Mouse (Mus musculus) MEL (cell line): ENCODE results near the gene Ms4a4c. TPM values are rescaled to one million over a fixed set of nuclear protein-coding genes. Genes with fewer than 3 reads are reported as not detected.
"Not testable (repeated sequence)": the region's sequence is repeated elsewhere in the genome, so short reads cannot be mapped to it uniquely, and the experiment has no call there.

Source experiments
- DNase-seq: peaks from one replicate; pipeline ENCODE4 v3.0.0; 2011; ENCODE audit warnings: low read depth, low spot score
- H3K27ac ChIP-seq: 2 replicates; pipeline ENCODE4 v1.5.1; 2012; ENCODE audit warnings: low read depth, mild to moderate bottlenecking, control low read depth, low read length, moderate library complexity; ENCODE audit not compliant: control insufficient read depth
- H3K27me3 ChIP-seq, 2 experiments: fragments of 150-350 bp in 1 of 2; sonication (generic) in 1 of 2; 2 replicates each; pipeline ENCODE4 v1.6.1; 2012; ENCODE audit warnings: low read length in 2 of 2, mild to moderate bottlenecking in 2 of 2, improper control_type of control experiment in 1 of 2, moderate library complexity in 1 of 2; ENCODE audit not compliant: insufficient read depth in 2 of 2, control insufficient read depth in 1 of 2
- H3K36me3 ChIP-seq, 2 experiments: 2 replicates each; pipeline ENCODE4 v1.6.1; 2012 to 2014; ENCODE audit warnings: low read length in 2 of 2, improper control_type of control experiment in 1 of 2, inconsistent platforms in 1 of 2, mild to moderate bottlenecking in 1 of 2; ENCODE audit not compliant: insufficient read depth in 2 of 2, control insufficient read depth in 1 of 2
- H3K4me1 ChIP-seq, 2 experiments: fragments of 150-350 bp in 1 of 2; sonication (generic) in 1 of 2; 2 replicates each; pipeline ENCODE4 v1.6.1; 2012; ENCODE audit warnings: low read length in 2 of 2, improper control_type of control experiment in 1 of 2, mild to moderate bottlenecking in 1 of 2; ENCODE audit not compliant: insufficient read depth in 2 of 2, control insufficient read depth in 1 of 2
- H3K4me3 ChIP-seq, 2 experiments: fragments of 150-350 bp in 1 of 2; sonication (generic) in 1 of 2; 2 replicates each; pipeline ENCODE4 v1.5.1; 2012; ENCODE audit warnings: low read depth in 2 of 2, low read length in 2 of 2, mild to moderate bottlenecking in 2 of 2, moderate library complexity in 2 of 2, control low read depth in 1 of 2, improper control_type of control experiment in 1 of 2; ENCODE audit not compliant: control insufficient read depth in 1 of 2, insufficient read depth in 1 of 2
- H3K79me2 ChIP-seq: 2 replicates; pipeline ENCODE4 v1.6.1; 2012; ENCODE audit warnings: mild to moderate bottlenecking, low read length, moderate library complexity; ENCODE audit not compliant: control insufficient read depth, poor library complexity, insufficient read depth
- H3K9ac ChIP-seq: 2 replicates; pipeline ENCODE4 v1.6.1; 2012; ENCODE audit warnings: low read depth, mild to moderate bottlenecking, control low read depth, low read length, moderate library complexity; ENCODE audit not compliant: control insufficient read depth, poor library complexity, severe bottlenecking
- H3K9me3 ChIP-seq: fragments of 150-350 bp; sonication (generic); replicated peaks from 2 replicates; pipeline ENCODE4 v1.6.1; 2012; ENCODE audit warnings: mild to moderate bottlenecking, low read length, improper control_type of control experiment, moderate library complexity; ENCODE audit not compliant: insufficient read depth
- CHD2 ChIP-seq: IDR thresholded peaks from 2 replicates; pipeline ENCODE4 v1.6.1; 2011; ENCODE audit warnings: low read length, improper control_type of control experiment
- GABPA ChIP-seq: IDR thresholded peaks from 2 replicates; pipeline ENCODE4 v1.6.1; 2012; ENCODE audit warnings: low read depth, mild to moderate bottlenecking, inconsistent platforms, low read length, improper control_type of control experiment, moderate library complexity
- JUND ChIP-seq: IDR thresholded peaks from 2 replicates; pipeline ENCODE4 v1.6.1; 2011; ENCODE audit warnings: low read depth, mild to moderate bottlenecking, improper control_type of control experiment, low read length
- KAT2A ChIP-seq: conservative IDR thresholded peaks from 2 replicates; pipeline ENCODE4 v1.6.1; 2012; ENCODE audit warnings: low read depth, low read length, improper control_type of control experiment, inconsistent platforms
- MEF2A ChIP-seq: IDR thresholded peaks from 2 replicates; pipeline ENCODE4 v1.6.1; 2014; ENCODE audit warnings: low read depth, mild to moderate bottlenecking, inconsistent platforms, low read length, improper control_type of control experiment; ENCODE audit not compliant: poor library complexity, insufficient replicate concordance, severe bottlenecking; ENCODE audit errors: extremely low read depth
- MXI1 ChIP-seq: IDR thresholded peaks from 2 replicates; pipeline ENCODE4 v1.6.1; 2011; ENCODE audit warnings: mild to moderate bottlenecking, low read depth, low read length, improper control_type of control experiment
- POLR2AphosphoS5 ChIP-seq: IDR thresholded peaks from 2 replicates; pipeline ENCODE4 v1.6.1; 2012; ENCODE audit warnings: low read depth, borderline replicate concordance, mild to moderate bottlenecking, inconsistent platforms, low read length, moderate library complexity, mixed read lengths
- TAL1 ChIP-seq: IDR thresholded peaks from 2 replicates; pipeline ENCODE4 v1.6.1; 2012; ENCODE audit warnings: mild to moderate bottlenecking, inconsistent platforms, low read length, moderate library complexity, mixed read lengths
- TBP ChIP-seq: IDR thresholded peaks from 2 replicates; pipeline ENCODE4 v1.8.0; 2011; ENCODE audit warnings: low read depth, low read length, improper control_type of control experiment
- ZKSCAN1 ChIP-seq: IDR thresholded peaks from 2 replicates; pipeline ENCODE4 v1.6.1; 2012; ENCODE audit warnings: low read depth, mild to moderate bottlenecking, inconsistent platforms, low read length, improper control_type of control experiment, moderate library complexity
- ZMIZ1 ChIP-seq: IDR thresholded peaks from 2 replicates; pipeline ENCODE4 v1.6.1; 2012; ENCODE audit warnings: low read depth, mild to moderate bottlenecking, inconsistent platforms, low read length, improper control_type of control experiment, moderate library complexity
- ZNF384 ChIP-seq: IDR thresholded peaks from 2 replicates; pipeline ENCODE4 v1.6.1; 2012; ENCODE audit warnings: low read depth, mild to moderate bottlenecking, inconsistent platforms, low read length, improper control_type of control experiment
- polyA plus RNA-seq, 2 experiments: library from polyadenylated mRNA; stranded (reverse) in 1 of 2; unstranded in 1 of 2; fragments of >175 nt in 1 of 2; fragments of >200 nt in 1 of 2; gene quantifications; 2 replicates each; pipeline versions ENCODE4 v1.2.1 to v1.2.4; 2012; ENCODE audit warnings: low replicate concordance in 2 of 2, low read depth in 1 of 2; ENCODE audit not compliant: insufficient read length in 2 of 2, insufficient read depth in 1 of 2, missing spikeins in 1 of 2
- total RNA-seq: library from RNA; depleted of rRNA; stranded (reverse); fragments of 300-350 nt; gene quantifications from 2 replicates; pipeline ENCODE4 v1.2.3, GENCODE M21; 2012

The Ms4a4c gene
- total and polyA plus RNA-seq, 3 experiments, result not detected

DNA sequence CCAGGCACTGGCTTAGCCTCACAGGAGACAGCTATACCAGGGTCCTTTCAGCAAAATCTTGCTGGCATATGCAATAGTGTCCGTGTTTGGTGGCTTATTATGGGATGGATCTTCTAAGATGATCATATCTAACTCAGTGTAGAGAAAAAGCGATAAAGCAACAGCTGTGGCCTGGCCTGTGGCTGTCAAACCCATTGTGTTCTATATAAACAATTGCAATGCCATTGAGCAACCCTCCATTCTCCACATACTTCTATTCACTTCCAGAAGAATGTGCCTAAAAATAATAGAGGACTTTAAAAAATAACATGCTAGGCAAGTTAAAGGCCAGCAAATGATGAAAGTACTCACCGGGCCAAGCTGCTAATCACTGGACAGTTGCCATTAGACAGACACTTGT is 11.0 kb downstream of the Ms4a4c start:
- no peaks in the 10 kb centered on the region for H3K79me2 ChIP-seq
- DNase-seq, result no peak
- H3K4me3 ChIP-seq, result no peak overlapping the region
- no peak overlapping the region for H3K27ac ChIP-seq
- TF ChIP-seq TAL1, result no peak
- no peak for TF ChIP-seq KAT2A
- no peak for TF ChIP-seq TBP
- no peak for TF ChIP-seq MXI1
- no peak for TF ChIP-seq ZKSCAN1
- TF ChIP-seq CHD2, result no peak
- TF ChIP-seq ZNF384, result no peak
- no peak for TF ChIP-seq ZMIZ1
- TF ChIP-seq JUND, result no peak
- no peak for TF ChIP-seq MEF2A
- TF ChIP-seq GABPA, result no peak
- TF ChIP-seq POLR2AphosphoS5, result no peak
- no peaks in the 10 kb centered on the region for H3K9me3 ChIP-seq
- H3K4me1 ChIP-seq, result no peaks in the 10 kb centered on the region
- H3K27me3 ChIP-seq, result no peaks in the 10 kb centered on the region
- no peaks in the 10 kb centered on the region for H3K36me3 ChIP-seq
- H3K9ac ChIP-seq, result no peak overlapping the region

DNA sequence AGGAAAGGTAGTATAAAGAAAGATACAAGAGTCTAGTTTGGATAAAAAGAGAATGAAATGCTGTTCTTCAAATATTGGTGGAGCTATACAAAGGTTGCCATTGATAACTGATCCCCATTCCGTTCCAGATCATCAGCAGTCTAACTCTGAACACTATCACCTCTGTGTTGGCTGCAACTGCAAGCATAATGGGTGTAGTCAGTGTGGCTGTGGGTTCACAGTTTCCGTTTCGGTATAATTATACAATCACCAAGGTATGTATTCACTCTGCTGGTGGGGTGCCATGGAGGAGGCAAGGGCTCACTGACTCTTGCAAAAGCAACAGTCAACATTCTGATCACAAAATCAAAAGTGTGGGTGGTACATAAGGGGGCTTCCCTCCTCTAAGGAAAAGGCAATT is 14.3 kb downstream of the Ms4a4c start:
- not testable (repeated sequence) for H3K4me1 ChIP-seq, H3K9ac ChIP-seq, H3K36me3 ChIP-seq, H3K4me3 ChIP-seq, DNase-seq, H3K9me3 ChIP-seq, H3K27me3 ChIP-seq, H3K79me2 ChIP-seq, H3K27ac ChIP-seq

DNA sequence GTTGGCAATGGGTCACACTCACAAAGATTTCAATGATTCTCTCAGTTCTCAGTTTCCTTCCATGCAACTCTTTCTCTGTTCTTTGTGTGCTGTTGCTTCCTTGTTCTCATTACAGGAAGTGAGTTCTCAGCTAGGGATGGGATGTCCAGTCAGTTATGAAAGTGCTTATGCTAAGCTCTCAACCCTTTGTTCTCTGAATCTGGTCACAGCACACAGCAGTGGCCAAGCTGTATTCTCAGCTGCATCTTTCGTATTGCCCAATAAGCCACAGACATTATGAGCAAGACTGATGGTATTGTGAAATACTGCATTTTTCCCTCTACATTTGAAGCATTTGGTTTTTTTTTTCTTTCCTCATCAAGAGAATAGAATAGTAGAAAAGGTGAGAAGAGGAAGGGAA is 26.6 kb downstream of the Ms4a4c start:
- DNase-seq, H3K4me3 ChIP-seq, H3K27me3 ChIP-seq, H3K27ac ChIP-seq, H3K9ac ChIP-seq, H3K79me2 ChIP-seq, H3K4me1 ChIP-seq, H3K36me3 ChIP-seq, H3K9me3 ChIP-seq: not testable (repeated sequence)
